Mouse (Mus musculus): Measurements from ENCODE around the gene Nid2. TPM values are rescaled to one million over a fixed set of nuclear protein-coding genes. Genes with fewer than 3 reads are reported as not detected.

Nid2 gene
- total and polyA plus RNA-seq, 3 experiments = 12.1 to 21.6 (median 21.2) TPM

GRCm38 (mm10) chr14:19807339-19807738 is 56.3 kb downstream of the Nid2 start:
- Histone ChIP-seq H3K27ac (no peak overlapping the region; the same call in 1 of the 2 replicates), H3K79me2 (replicated peaks; ENCODE audit: control insufficient read depth, insufficient read depth, low read length) (no peaks in the 10 kb centered on the region), H3K27me3 (ENCODE audit: control insufficient read depth, insufficient read depth, low read length) (no peaks in the 10 kb centered on the region), H3K4me1 (ENCODE audit: control insufficient read depth, insufficient read depth, low read length) (peaks cover 1% of the 10 kb centered on the region; the same call in 1 of the 2 replicates), H3K9ac (ENCODE audit: low read depth, low read length) (no peak overlapping the region), H3K4me3 (no peak overlapping the region), H3K36me3 (ENCODE audit: control insufficient read depth, insufficient read depth, low read length) (peaks cover 5% of the 10 kb centered on the region; the same call in 1 of the 2 replicates)
- 39% methylated on average over 3 of the region's 3 CpGs for WGBS
- peak in 1 of 2 experiments; percentile 45 for DNase-seq
- intact Hi-C loops (cut with DNase I) = no loop called here
- TF ChIP-seq POLR2A (IDR thresholded peaks at IDR 0.05; ENCODE audit: insufficient read depth, low read depth, low read length) (no peak), EP300 (IDR thresholded peaks at IDR 0.05; ENCODE audit: insufficient read depth, low read depth, low read length) (no peak), CTCF (IDR thresholded peaks at IDR 0.05) (no peak)

DNA sequence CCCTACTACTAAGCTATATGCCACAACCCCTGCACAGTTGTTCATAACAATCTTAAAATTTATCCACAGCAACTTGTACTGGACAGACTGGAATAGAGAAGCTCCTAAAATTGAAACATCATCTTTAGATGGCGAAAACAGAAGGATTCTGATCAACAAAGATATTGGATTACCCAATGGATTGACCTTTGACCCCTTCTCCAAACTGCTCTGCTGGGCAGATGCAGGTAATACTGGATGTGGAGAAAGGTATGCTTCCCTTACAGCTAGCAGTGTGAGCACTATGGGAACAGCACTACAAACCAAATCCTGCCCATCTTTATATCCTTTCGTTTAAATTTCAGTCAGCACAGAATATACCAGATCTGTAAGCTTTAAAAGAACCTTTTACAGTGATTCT is 56.8 kb downstream of the Nid2 start:
- Histone ChIP-seq H3K27me3 (ENCODE audit: control insufficient read depth, insufficient read depth, low read length) (no peaks in the 10 kb centered on the region), H3K79me2 (replicated peaks; ENCODE audit: control insufficient read depth, insufficient read depth, low read length) (no peaks in the 10 kb centered on the region), H3K4me3 (no peak overlapping the region), H3K4me1 (ENCODE audit: control insufficient read depth, insufficient read depth, low read length) (peaks cover 1% of the 10 kb centered on the region; the same call in 1 of the 2 replicates), H3K36me3 (ENCODE audit: control insufficient read depth, insufficient read depth, low read length) (peaks cover 7% of the 10 kb centered on the region; the same call in 1 of the 2 replicates), H3K9ac (ENCODE audit: low read depth, low read length) (no peak overlapping the region), H3K27ac (no peak overlapping the region)
- DNase-seq = no peak
- 94% methylated on average over 2 of the region's 2 CpGs for WGBS
- TF ChIP-seq POLR2A (IDR thresholded peaks at IDR 0.05; ENCODE audit: insufficient read depth, low read depth, low read length) (no peak), CTCF (IDR thresholded peaks at IDR 0.05) (no peak), EP300 (IDR thresholded peaks at IDR 0.05; ENCODE audit: insufficient read depth, low read depth, low read length) (no peak)
- intact Hi-C loops (cut with DNase I) = no loop called here

GRCm38 (mm10) chr14:19809934-19810333 is 58.9 kb downstream of the Nid2 start:
- Histone ChIP-seq H3K9ac (ENCODE audit: low read depth, low read length) (no peak overlapping the region), H3K27ac (no peak overlapping the region), H3K27me3 (ENCODE audit: control insufficient read depth, insufficient read depth, low read length) (no peaks in the 10 kb centered on the region), H3K36me3 (ENCODE audit: control insufficient read depth, insufficient read depth, low read length) (peaks cover 10% of the 10 kb centered on the region; the same call in 1 of the 2 replicates), H3K4me1 (ENCODE audit: control insufficient read depth, insufficient read depth, low read length) (peaks cover 1% of the 10 kb centered on the region; the same call in 1 of the 2 replicates), H3K79me2 (replicated peaks; ENCODE audit: control insufficient read depth, insufficient read depth, low read length) (no peaks in the 10 kb centered on the region), H3K4me3 (no peak overlapping the region)
- intact Hi-C loops (cut with DNase I) = no loop called here
- TF ChIP-seq CTCF (IDR thresholded peaks at IDR 0.05) = no peak
- WGBS = 56% methylated on average over 10 of the region's 10 CpGs
- DNase-seq = no peak

DNA sequence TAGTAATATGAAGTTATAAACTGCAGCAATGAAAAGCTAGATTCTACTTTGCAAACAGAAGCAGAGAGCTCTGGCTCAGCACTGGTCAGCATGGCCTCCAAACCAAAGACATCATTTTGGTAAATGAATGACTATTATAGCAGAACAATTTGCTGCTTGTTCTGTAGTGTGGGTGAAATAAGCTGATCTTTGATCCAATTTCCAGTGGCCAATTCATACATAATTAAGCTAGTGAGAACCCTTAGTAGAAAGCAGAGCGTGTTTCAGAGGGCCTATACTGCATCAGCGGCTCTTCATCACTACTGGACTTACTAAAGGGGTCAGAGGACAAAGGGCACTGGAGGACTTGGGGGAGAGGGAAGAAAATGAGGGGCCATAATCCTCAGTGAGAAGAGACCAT is 62.0 kb downstream of the Nid2 start:
- Histone ChIP-seq H3K9ac (ENCODE audit: low read depth, low read length) (no peak overlapping the region), H3K36me3 (ENCODE audit: control insufficient read depth, insufficient read depth, low read length) (peaks cover 5% of the 10 kb centered on the region; the same call in 1 of the 2 replicates), H3K4me1 (ENCODE audit: control insufficient read depth, insufficient read depth, low read length) (no peaks in the 10 kb centered on the region), H3K79me2 (replicated peaks; ENCODE audit: control insufficient read depth, insufficient read depth, low read length) (no peaks in the 10 kb centered on the region), H3K27me3 (ENCODE audit: control insufficient read depth, insufficient read depth, low read length) (no peaks in the 10 kb centered on the region), H3K27ac (no peak overlapping the region), H3K4me3 (no peak overlapping the region)
- no peak for DNase-seq
- 92% methylated on average over 2 of the region's 2 CpGs for WGBS
- intact Hi-C loops (cut with DNase I) = no loop called here
- no peak for TF ChIP-seq EP300 (IDR thresholded peaks at IDR 0.05; ENCODE audit: insufficient read depth, low read depth, low read length)
- no peak for TF ChIP-seq POLR2A (IDR thresholded peaks at IDR 0.05; ENCODE audit: insufficient read depth, low read depth, low read length)
- TF ChIP-seq CTCF (IDR thresholded peaks at IDR 0.05) = no peak

DNA sequence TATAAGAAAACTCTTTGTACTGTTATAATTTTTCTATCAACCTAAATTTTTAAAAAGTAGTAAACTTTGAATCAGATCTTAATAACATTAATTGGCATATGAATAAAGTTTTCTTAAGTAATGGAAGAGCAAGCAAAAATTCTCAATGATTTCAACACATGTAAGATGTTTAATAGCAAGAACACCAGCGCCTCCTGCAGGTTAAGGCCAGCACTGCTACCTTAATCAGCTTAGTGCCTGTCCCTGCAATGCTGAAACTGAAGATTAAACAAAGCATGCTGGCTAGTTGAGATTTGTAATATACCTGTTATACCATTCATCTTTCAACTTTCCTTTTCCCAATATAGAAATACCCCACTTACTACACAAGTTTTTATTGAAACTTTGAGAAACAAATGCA is 66.9 kb downstream of the Nid2 start:
- Histone ChIP-seq H3K9ac (ENCODE audit: low read depth, low read length) (no peak overlapping the region), H3K27me3 (ENCODE audit: control insufficient read depth, insufficient read depth, low read length) (no peaks in the 10 kb centered on the region), H3K4me3 (no peak overlapping the region), H3K27ac (no peak overlapping the region), H3K79me2 (replicated peaks; ENCODE audit: control insufficient read depth, insufficient read depth, low read length) (no peaks in the 10 kb centered on the region), H3K4me1 (ENCODE audit: control insufficient read depth, insufficient read depth, low read length) (no peaks in the 10 kb centered on the region), H3K36me3 (ENCODE audit: control insufficient read depth, insufficient read depth, low read length) (peaks cover 5% of the 10 kb centered on the region)
- intact Hi-C loops (cut with DNase I) = loop anchor here (1.0 to 2.0 kb wide), 2 partner anchors 41 to 113 kb away; no protein-coding TSS in a partner anchor
- TF ChIP-seq CTCF (IDR thresholded peaks at IDR 0.05) (no peak; the same call in 1 of the 2 replicates), EP300 (IDR thresholded peaks at IDR 0.05; ENCODE audit: insufficient read depth, low read depth, low read length) (peak; percentile 80; the same call in 1 of the 2 replicates)
- 10% methylated on average over 1 of the region's 1 CpGs for WGBS
- DNase-seq = peak; percentile 70 to 86

- no peak for DNase-seq
- Histone ChIP-seq H3K4me1 (ENCODE audit: control insufficient read depth, insufficient read depth, low read length) (peaks cover 1% of the 10 kb centered on the region), H3K27ac (no peak overlapping the region), H3K27me3 (ENCODE audit: control insufficient read depth, insufficient read depth, low read length) (no peaks in the 10 kb centered on the region), H3K36me3 (ENCODE audit: control insufficient read depth, insufficient read depth, low read length) (peaks cover 3% of the 10 kb centered on the region), H3K79me2 (replicated peaks; ENCODE audit: control insufficient read depth, insufficient read depth, low read length) (no peaks in the 10 kb centered on the region), H3K9ac (ENCODE audit: low read depth, low read length) (no peak overlapping the region), H3K4me3 (no peak overlapping the region)
- WGBS = 97% methylated on average over 5 of the region's 5 CpGs
- TF ChIP-seq POLR2A (IDR thresholded peaks at IDR 0.05; ENCODE audit: insufficient read depth, low read depth, low read length) = no peak
- no peak for TF ChIP-seq EP300 (IDR thresholded peaks at IDR 0.05; ENCODE audit: insufficient read depth, low read depth, low read length)
- no peak for TF ChIP-seq CTCF (IDR thresholded peaks at IDR 0.05)
- intact Hi-C loops (cut with DNase I) = no loop called here
These were observed 70.6 kb downstream of the Nid2 start for GRCm38 (mm10) chr14:19821686-19822085.

All from heart, adult 2 months (tissue).